Mouse (Mus musculus): ENCODE results near the gene Gm10112. TPM values are rescaled to one million over a fixed set of nuclear protein-coding genes. Genes with fewer than 3 reads are reported as not detected.

Gm10112 gene
- polyA plus RNA-seq (2012), result not detected in 2 replicates

DNA sequence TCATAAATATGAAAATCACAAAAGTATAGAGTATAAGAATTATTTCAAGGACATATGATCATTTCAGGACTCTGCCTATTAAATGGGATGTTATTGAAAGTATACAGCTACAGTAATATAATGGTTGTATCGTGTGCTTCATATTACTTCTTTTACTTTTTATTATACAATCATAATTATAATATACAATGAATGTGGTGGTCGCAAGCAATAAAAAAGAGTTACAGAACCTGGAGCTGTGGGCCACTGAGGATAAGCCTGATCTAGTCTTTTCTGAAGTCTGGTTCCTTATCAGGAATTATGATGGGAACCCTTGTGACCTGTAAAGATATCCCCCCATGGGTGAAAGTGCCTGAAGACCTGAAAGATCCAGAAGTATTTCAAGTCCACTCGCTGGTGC is at the start of gene Gm10112:
TSS of gene Gm10112 (plus strand) at position 301 of the 400 bp plus-strand sequence.
- Histone ChIP-seq H3K36me3 (ENCODE audit: control insufficient read depth) (no peaks in the 10 kb centered on the region), H3K4me3 (replicated peaks) (no peak within 1 kb of the TSS), H3K4me1 (ENCODE audit: control insufficient read depth) (no peaks in the 10 kb centered on the region), H3K27me3 (ENCODE audit: control insufficient read depth) (no peaks in the 10 kb centered on the region), H3K9me3 (ENCODE audit: control insufficient read depth, low read length) (peaks cover 4% of the 10 kb centered on the region; the same call in 1 of the 2 replicates)
- TF ChIP-seq TAL1 (IDR thresholded peaks at IDR 0.05; ENCODE audit: low read length) (no peak), GATA1 (IDR thresholded peaks at IDR 0.05; ENCODE audit: low read length) (no peak)

GRCm38 (mm10) chrX:111189574-111189973 is 21.4 kb downstream of the Gm10112 start:
- no peaks in the 10 kb centered on the region for H3K27me3 ChIP-seq (ENCODE audit: control insufficient read depth)
- no peak overlapping the region for H3K4me3 ChIP-seq (replicated peaks)
- H3K4me1 ChIP-seq (ENCODE audit: control insufficient read depth), result no peaks in the 10 kb centered on the region
- H3K36me3 ChIP-seq (ENCODE audit: control insufficient read depth), result no peaks in the 10 kb centered on the region
- H3K9me3 ChIP-seq (ENCODE audit: control insufficient read depth, low read length), result no peaks in the 10 kb centered on the region
- TF ChIP-seq GATA1 (IDR thresholded peaks at IDR 0.05; ENCODE audit: low read length), result no peak

DNA sequence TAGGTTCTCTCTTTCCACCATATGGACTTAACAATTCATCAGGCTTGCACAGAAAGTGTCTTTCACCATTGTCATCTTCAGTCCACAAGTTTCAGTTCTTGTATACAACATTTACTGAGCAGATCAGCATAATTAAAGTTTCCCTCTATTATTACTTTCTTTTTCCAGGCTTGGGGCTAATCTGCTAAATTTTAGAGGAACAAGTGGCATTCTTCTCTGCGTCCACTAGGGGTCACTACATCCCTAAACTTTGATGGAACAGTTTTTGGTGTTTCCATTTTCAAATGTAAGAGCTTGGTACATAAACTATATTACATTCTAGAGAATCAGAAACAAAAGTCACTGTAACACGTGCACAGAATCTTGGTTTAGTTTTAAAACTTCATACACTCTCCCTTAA is 28.2 kb downstream of the Gm10112 start:
- TF ChIP-seq TAL1 (IDR thresholded peaks at IDR 0.05; ENCODE audit: low read length) (no peak), GATA1 (IDR thresholded peaks at IDR 0.05; ENCODE audit: low read length) (no peak)
- Histone ChIP-seq H3K4me1 (ENCODE audit: control insufficient read depth) (no peaks in the 10 kb centered on the region), H3K27me3 (ENCODE audit: control insufficient read depth) (no peaks in the 10 kb centered on the region)

DNA sequence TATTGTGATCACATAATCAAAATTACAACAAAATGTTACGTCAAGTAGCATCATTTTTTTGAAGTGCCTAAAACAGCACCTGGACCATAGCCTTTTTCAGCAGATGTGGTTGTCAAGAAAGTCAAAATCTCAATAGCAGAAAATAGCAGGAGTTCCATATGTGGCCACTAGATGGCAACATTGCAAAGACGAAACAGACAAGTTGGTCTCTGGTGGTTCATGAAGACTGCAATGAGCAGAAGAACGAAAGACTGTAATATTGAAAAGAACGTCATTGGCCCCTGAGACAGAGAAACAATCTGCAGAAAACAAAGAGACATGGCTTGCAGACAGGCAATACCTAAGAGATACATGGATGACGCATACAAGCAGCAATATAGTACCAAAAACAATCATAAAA is 42.1 kb downstream of the Gm10112 start:
- H3K9me3 ChIP-seq (ENCODE audit: control insufficient read depth, low read length), result no peaks in the 10 kb centered on the region
- no peak overlapping the region for H3K4me3 ChIP-seq (replicated peaks)
- TF ChIP-seq TAL1 (IDR thresholded peaks at IDR 0.05; ENCODE audit: low read length), result no peak
- no peak for TF ChIP-seq GATA1 (IDR thresholded peaks at IDR 0.05; ENCODE audit: low read length)
- H3K4me1 ChIP-seq (ENCODE audit: control insufficient read depth), result no peaks in the 10 kb centered on the region
- no peaks in the 10 kb centered on the region for H3K27me3 ChIP-seq (ENCODE audit: control insufficient read depth)
- H3K36me3 ChIP-seq (ENCODE audit: control insufficient read depth), result no peaks in the 10 kb centered on the region

More for the DNA sequence above, 28.2 kb downstream of the Gm10112 start:
- H3K9me3 ChIP-seq (ENCODE audit: control insufficient read depth, low read length), result no peaks in the 10 kb centered on the region
- no peaks in the 10 kb centered on the region for H3K36me3 ChIP-seq (ENCODE audit: control insufficient read depth)
- no peak overlapping the region for H3K4me3 ChIP-seq (replicated peaks)

Other genes with a start within 250 kb of the Gm10112 start
- not detected in 2 replicates for gene Cylc1, start 57.9 kb upstream of the Gm10112 start, polyA plus RNA-seq (2012)

All from erythroblast, embryonic 14.5 days (primary cell).